Mouse (Mus musculus) CD4-positive naive resting alpha-beta T cell, adult 57 days (primary cell): Measurements from ENCODE around the gene Aprt. TPM values are rescaled to one million over a fixed set of nuclear protein-coding genes. Genes with fewer than 3 reads are reported as not detected.

Source experiments
- total RNA-seq: library from RNA; stranded (reverse); gene quantifications from one replicate; pipeline ENCODE4 v1.2.4, GENCODE M21; 2023

The Aprt gene
- total RNA-seq, result 93.4 TPM

DNA sequence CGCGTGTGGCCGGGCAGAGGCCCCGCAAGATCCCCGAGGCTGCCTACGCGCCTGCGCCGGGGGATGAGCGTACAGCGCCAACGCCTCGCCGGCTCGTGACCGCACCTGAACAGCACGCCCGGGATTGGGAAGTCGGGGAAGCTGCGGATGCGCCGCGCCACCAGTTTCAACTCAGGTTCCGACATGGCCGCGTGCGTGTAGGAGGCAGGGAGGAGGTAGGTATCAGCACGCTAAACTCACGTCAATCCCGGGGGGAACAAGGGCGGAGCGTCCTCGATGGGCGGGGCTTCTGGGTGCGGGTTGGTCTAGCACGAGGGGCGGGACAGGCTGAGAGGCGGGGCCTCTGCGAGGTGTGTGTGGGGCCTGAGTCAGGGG is at the start of gene Aprt:
Gene Aprt (minus strand): TSS at position 262 of the 375 bp plus-strand sequence.

DNA sequence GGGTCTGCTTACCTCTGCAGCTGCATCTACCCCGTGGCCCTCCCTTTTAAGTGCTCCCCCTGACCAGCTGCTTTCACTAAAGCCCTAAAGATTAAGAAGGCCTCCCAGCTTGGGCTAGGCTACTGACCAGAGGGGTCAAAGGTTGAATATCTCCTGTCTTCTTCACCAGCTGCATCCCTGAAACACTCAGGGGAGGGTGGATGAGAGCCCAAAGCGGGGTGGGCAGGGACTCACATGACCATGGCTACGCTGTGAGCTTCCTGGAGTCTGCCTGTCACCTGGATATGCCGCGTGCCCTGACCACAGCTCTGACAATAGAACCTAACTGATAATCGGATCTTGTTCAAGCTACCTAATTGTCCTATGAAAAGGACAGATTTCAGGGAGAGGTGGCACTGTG is 46.0 kb upstream of the Aprt start, which contains the start of gene Pabpn1l:
Gene Pabpn1l (minus strand): TSS at position 13 of the 400 bp plus-strand sequence.

GRCm38 (mm10) chr8:122611295-122612133 is 34.8 kb upstream of the Aprt start, which contains the start of the genes Galns and Trappc2l:
TSS of gene Galns (minus strand) at chr8:122611463.
TSS of gene Trappc2l (plus strand) at chr8:122611640.

DNA sequence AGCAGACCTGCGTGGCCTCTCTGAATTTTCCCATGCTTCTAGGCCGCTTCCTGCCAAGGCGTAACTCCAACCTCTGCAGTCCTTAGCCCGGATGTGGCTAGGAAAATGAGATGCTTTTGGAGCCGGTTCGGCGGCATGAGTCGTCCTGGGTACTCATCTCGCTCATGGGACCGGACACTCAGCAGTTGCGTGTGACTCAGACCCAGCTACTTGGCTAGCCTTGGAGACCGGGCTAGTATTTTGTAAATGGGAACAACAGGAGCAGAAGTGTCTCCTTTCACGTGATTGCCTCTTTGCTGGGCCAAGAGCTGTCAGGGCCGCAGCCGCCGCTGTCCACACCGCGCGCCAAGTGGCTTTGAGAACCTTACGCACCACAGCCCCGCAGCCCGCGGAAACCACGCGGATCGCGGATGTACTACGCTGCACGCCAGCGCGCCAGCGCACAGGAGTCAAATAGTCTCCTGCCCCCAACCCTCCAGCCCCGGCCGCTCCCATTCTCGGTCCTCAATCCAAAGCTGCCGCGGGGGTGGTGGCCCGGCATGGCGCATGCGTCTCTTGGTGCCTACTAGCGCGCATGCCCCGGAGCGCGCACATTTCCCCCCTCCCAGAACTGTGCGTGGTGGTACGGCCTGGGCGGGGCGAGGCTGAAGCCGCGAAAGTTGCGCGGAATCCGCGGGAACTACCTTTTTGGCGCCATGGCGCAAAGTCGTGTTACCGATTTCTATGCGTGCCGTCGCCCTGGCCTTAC is 9.2 kb downstream of the Aprt start, which contains the start of gene Cdt1:
Gene Cdt1 (plus strand): TSS at position 655 of the 748 bp plus-strand sequence.

GRCm38 (mm10) chr8:122551265-122552051 is 25.3 kb downstream of the Aprt start, which contains the start of gene Piezo1:
TSS of gene Piezo1 (minus strand) at chr8:122551329.

Other genes starting within 250 kb of the Aprt start
- gene Trhr2, start 216.2 kb downstream of the Aprt start, total RNA-seq, result not detected
- gene Zc3h18, start 200.3 kb downstream of the Aprt start, total RNA-seq, result 112 TPM
- not detected for gene Il17c, start 154.9 kb downstream of the Aprt start, total RNA-seq
- 138 TPM for gene Cyba, start 144.0 kb downstream of the Aprt start, total RNA-seq
- 10.3 TPM for gene Mvd, start 133.5 kb downstream of the Aprt start, total RNA-seq
- 1.4 TPM for gene Snai3, start 116.2 kb downstream of the Aprt start, total RNA-seq
- gene Rnf166, start 100.8 kb downstream of the Aprt start, total RNA-seq, result 65.4 TPM
- gene Ctu2, start 100.8 kb downstream of the Aprt start, total RNA-seq, result 51.1 TPM
- 45.7 TPM for gene Piezo1, start 25.6 kb downstream of the Aprt start, total RNA-seq
- 58.9 TPM for gene Cdt1, start 8.9 kb downstream of the Aprt start, total RNA-seq
- 9.1 TPM for gene Galns, start 34.6 kb upstream of the Aprt start, total RNA-seq
- 36.3 TPM for gene Trappc2l, start 34.7 kb upstream of the Aprt start, total RNA-seq
- not detected for gene Pabpn1l, start 45.8 kb upstream of the Aprt start, total RNA-seq
- 2.8 TPM for gene Cbfa2t3, start 122.2 kb upstream of the Aprt start, total RNA-seq
- gene Acsf3, start 198.6 kb upstream of the Aprt start, total RNA-seq, result 12.1 TPM